ENCODE assay signal across 9 mouse cellular contexts in the genomic region with DNA sequence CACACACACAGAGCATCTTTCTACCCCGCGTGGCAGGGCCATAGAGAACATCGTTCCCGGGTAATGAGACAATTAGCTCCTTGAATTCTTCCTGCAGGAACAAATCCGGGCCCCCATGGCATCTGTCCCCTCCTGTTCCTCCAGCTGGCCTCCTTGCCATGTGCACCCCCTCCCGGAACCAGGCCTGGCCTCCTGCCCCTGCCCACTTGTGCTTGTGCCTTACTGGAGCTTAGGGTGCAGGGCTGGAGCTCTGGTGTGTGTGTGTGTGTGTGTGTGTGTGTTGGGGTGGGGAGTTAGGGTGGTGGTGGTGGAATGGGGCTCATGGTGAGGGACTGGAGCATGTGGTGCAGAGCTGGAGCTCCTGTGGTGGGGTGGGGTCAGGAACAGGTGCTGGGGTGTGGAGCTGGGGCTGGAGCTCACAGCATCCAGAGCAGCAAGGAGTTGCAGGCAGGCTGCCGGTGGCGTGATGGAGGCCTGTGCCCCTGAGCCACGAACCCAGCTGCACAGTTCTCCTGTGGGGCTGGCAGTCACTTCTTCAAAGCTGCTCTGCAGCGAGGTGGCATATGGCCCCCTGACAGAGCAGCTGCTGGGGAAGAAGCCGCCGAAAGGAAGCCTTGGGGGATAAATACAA. TPM values are rescaled to one million over a fixed set of nuclear protein-coding genes. Genes with fewer than 3 reads are reported as not detected.
DNase-seq lines count a peak whose midpoint lies in the region; ATAC-seq lines count a peak whose summit lies in the region.
"Had no signal": no experiment of that assay in that cellular context is flagged by ENCODE, and none has a peak within 500 bp of the region (broad histone marks: within the 10 kb centered on the region; RNA-seq: fewer than 3 reads in every experiment).

No protein-coding gene starts in this region.

- H3K4me2 ChIP-seq in embryonic facial prominence, embryonic 12.5 days (replicated peaks) = no peak overlapping the region
- H3K4me2 ChIP-seq in neural tube, embryonic 14.5 days (ENCODE audit: low read depth, low read length) = no peak overlapping the region
- H3K4me2 ChIP-seq in intestine, embryonic 15.5 days (replicated peaks) = no peak overlapping the region
- H3K4me2 ChIP-seq: liver, embryonic 13.5 days had no signal

- no peak overlapping the region for H3K27ac ChIP-seq in embryonic facial prominence, embryonic 12.5 days
- H3K27ac ChIP-seq in neural tube, embryonic 14.5 days (ENCODE audit: low read depth, low read length) = no peak overlapping the region
- H3K27ac ChIP-seq in intestine, embryonic 15.5 days = no peak overlapping the region
- H3K27ac ChIP-seq: liver, embryonic 13.5 days had no signal

- peak; percentile 52; the same call in 1 of the 2 replicates for ATAC-seq in embryonic facial prominence, embryonic 12.5 days (ENCODE audit: insufficient number of reproducible peaks, insufficient read depth, low FRiP score, low TSS enrichment)
- peak; percentile 61 for ATAC-seq in neural tube, embryonic 14.5 days (ENCODE audit: low read depth)
- no peak; the same call in 1 of the 2 replicates for ATAC-seq in intestine, embryonic 15.5 days

- no peaks in the 10 kb centered on the region for H3K9me3 ChIP-seq in embryonic facial prominence, embryonic 12.5 days
- no peaks in the 10 kb centered on the region for H3K9me3 ChIP-seq in neural tube, embryonic 14.5 days (ENCODE audit: control insufficient read depth, low read length)
- no peaks in the 10 kb centered on the region for H3K9me3 ChIP-seq in intestine, embryonic 15.5 days
- H3K9me3 ChIP-seq: liver, embryonic 13.5 days had no signal

- WGBS in embryonic facial prominence, embryonic 12.5 days = 64% methylated on average over 12 of the region's 12 CpGs
- 27% methylated on average over 12 of the region's 12 CpGs for WGBS in neural tube, embryonic 14.5 days
- WGBS in intestine, embryonic 15.5 days = 64% methylated on average over 12 of the region's 12 CpGs

- H3K9ac ChIP-seq in embryonic facial prominence, embryonic 12.5 days = no peak overlapping the region
- no peak overlapping the region for H3K9ac ChIP-seq in neural tube, embryonic 14.5 days (replicated peaks; ENCODE audit: low read depth, low read length)
- H3K9ac ChIP-seq in intestine, embryonic 15.5 days = no peak overlapping the region
- H3K9ac ChIP-seq: liver, embryonic 13.5 days had no signal

- no peaks in the 10 kb centered on the region for H3K36me3 ChIP-seq in embryonic facial prominence, embryonic 12.5 days
- H3K36me3 ChIP-seq in neural tube, embryonic 14.5 days (ENCODE audit: control insufficient read depth, insufficient read depth, low read length) = no peaks in the 10 kb centered on the region
- no peaks in the 10 kb centered on the region for H3K36me3 ChIP-seq in intestine, embryonic 15.5 days
- H3K36me3 ChIP-seq: liver, embryonic 13.5 days had no signal

- DNase-seq in frontal cortex, postnatal 10 days (ENCODE audit: low spot score in 2 of 2) = peak; percentile 25 to 29
- no peak for DNase-seq in frontal cortex, postnatal 14 days (ENCODE audit: low spot score in 2 of 2)
- peak; percentile 56 to 58 for DNase-seq in layer of hippocampus, postnatal 10 days (ENCODE audit: low spot score in 2 of 2)
- no peak for DNase-seq in lung, postnatal 25 days (ENCODE audit: low spot score)
- DNase-seq in heart, postnatal 36 days = no peak
- DNase-seq: liver, embryonic 13.5 days had no signal

- no peaks in the 10 kb centered on the region for H3K4me1 ChIP-seq in embryonic facial prominence, embryonic 12.5 days
- H3K4me1 ChIP-seq in neural tube, embryonic 14.5 days (ENCODE audit: control insufficient read depth, insufficient read depth, low read length) = 0 out of 2 replicates have a peak, but pooled peaks cover 2% of the 10 kb centered on the region
- H3K4me1 ChIP-seq in intestine, embryonic 15.5 days (replicated peaks) = no peaks in the 10 kb centered on the region; the same call in 1 of the 2 replicates
- H3K4me1 ChIP-seq: liver, embryonic 13.5 days had no signal

- intact Hi-C loops in heart, postnatal 36 days (cut with DNase I) = no loop called here

- no peak overlapping the region for H3K4me3 ChIP-seq in embryonic facial prominence, embryonic 12.5 days
- H3K4me3 ChIP-seq in neural tube, embryonic 14.5 days (ENCODE audit: low read depth, low read length) = no peak overlapping the region
- H3K4me3 ChIP-seq in intestine, embryonic 15.5 days (replicated peaks) = no peak overlapping the region
- H3K4me3 ChIP-seq: liver, embryonic 13.5 days had no signal

- H3K27me3 ChIP-seq in embryonic facial prominence, embryonic 12.5 days = no peaks in the 10 kb centered on the region
- H3K27me3 ChIP-seq in neural tube, embryonic 14.5 days (ENCODE audit: control insufficient read depth, insufficient read depth, low read length) = no peaks in the 10 kb centered on the region
- H3K27me3 ChIP-seq in intestine, embryonic 15.5 days (replicated peaks) = no peaks in the 10 kb centered on the region
- H3K27me3 ChIP-seq: liver, embryonic 13.5 days had no signal

RNA-seq across cellular contexts. Expression of a gene that starts 44.2 kb away (rescaled TPM):
- 403 and 404 TPM in 2 replicates for polyA plus RNA-seq in embryonic facial prominence, embryonic 12.5 days (2016; fragmentation: Nextera tagmentation; extraction: Ambion mirVana)
- total RNA-seq in layer of hippocampus, postnatal 10 days (2021) = 10 to 100 TPM; 71.5 to 74.1 TPM
- polyA plus RNA-seq in neural tube, embryonic 14.5 days (2014; fragmentation: Nextera tagmentation; extraction: Ambion mirVana) = 239 and 243 TPM in 2 replicates
- polyA plus RNA-seq in intestine, embryonic 15.5 days (2015; fragmentation: Nextera tagmentation; extraction: Ambion mirVana) = 430 and 467 TPM in 2 replicates
- 10 to 100 TPM; 22.3 to 22.6 TPM for total RNA-seq in heart, postnatal 36 days (2021)

RNA-seq across cellular contexts. Expression of a gene that starts 44.5 kb away (rescaled TPM):
- 109 TPM in 2 replicates for polyA plus RNA-seq in embryonic facial prominence, embryonic 12.5 days (2016; fragmentation: Nextera tagmentation; extraction: Ambion mirVana)
- 100 to 1,000 TPM; 188 to 194 TPM for total RNA-seq in layer of hippocampus, postnatal 10 days (2021)
- polyA plus RNA-seq in neural tube, embryonic 14.5 days (2014; fragmentation: Nextera tagmentation; extraction: Ambion mirVana) = 403 and 428 TPM in 2 replicates
- polyA plus RNA-seq in intestine, embryonic 15.5 days (2015; fragmentation: Nextera tagmentation; extraction: Ambion mirVana) = 54.3 and 56.0 TPM in 2 replicates
- total RNA-seq in heart, postnatal 36 days (2021) = 1 to 10 TPM; 5.2 to 6.3 TPM

Comparison
In these comparisons a context has a peak if more than half of its experiments do, and no peak if none do; other contexts are left out.
1. DNase-seq: peak in frontal cortex, postnatal 10 days (2 of 2) and layer of hippocampus, postnatal 10 days (2 of 2); none in frontal cortex, postnatal 14 days (0 of 2), lung, postnatal 25 days (single experiment) and heart, postnatal 36 days (0 of 2).